Mouse (Mus musculus) brain, embryonic 14.5 days (tissue): ENCODE data around the gene Nrxn3.

Source experiments
- CTCF ChIP-seq: fragments of 200-500 bp; IDR thresholded peaks from 2 replicates; pipeline ENCODE4 v1.5.1; 2012; ENCODE audit warnings: inconsistent platforms, mild to moderate bottlenecking, moderate library complexity, borderline replicate concordance; ENCODE audit not compliant: insufficient read depth, insufficient read length; ENCODE audit errors: extremely low read depth
- POLR2A ChIP-seq: fragments of 200-500 bp; IDR thresholded peaks from 2 replicates; pipeline ENCODE4 v1.6.1; 2012; ENCODE audit warnings: mild to moderate bottlenecking, inconsistent platforms, borderline replicate concordance; ENCODE audit not compliant: poor library complexity, insufficient read depth, insufficient read length, severe bottlenecking; ENCODE audit errors: extremely low read depth

DNA sequence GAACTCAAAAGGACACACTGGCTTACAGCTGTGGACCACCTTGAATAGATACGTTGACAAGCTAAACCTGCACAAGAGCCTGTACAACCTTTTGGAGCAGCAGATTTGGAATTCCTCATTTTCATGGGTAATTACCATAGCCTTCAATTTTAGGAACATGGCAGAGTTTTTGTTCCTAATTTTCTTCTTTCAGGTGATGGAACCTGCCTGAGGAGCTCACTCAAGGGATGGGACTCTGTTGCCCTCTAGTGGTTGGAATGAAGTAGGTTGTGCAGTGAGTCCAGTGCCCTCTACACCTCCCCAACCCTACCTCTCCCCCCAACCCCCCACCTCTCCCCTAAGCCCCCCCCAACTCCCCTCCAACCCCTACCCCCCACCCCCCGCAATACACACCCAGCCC, 411.7 kb downstream of the Nrxn3 start:
- TF ChIP-seq CTCF, result peak; percentile 57; the same call in 1 of the 2 replicates
- TF ChIP-seq POLR2A, result no peak
